Mouse (Mus musculus) adrenal gland, postnatal 10 days (tissue): Measurements from ENCODE around the gene Ror1. TPM values are rescaled to one million over a fixed set of nuclear protein-coding genes. Genes with fewer than 3 reads are reported as not detected.
A peak's percentile ranks its signal among the peaks of the same experiment; 100 is the strongest.

ENCODE experiments used
- DNase-seq: peaks from one replicate; pipeline ENCODE4 v3.0.0; 2021; ENCODE audit warnings: mixed read lengths
- long read RNA-seq, 2 experiments: library from polyadenylated mRNA; stranded (forward); transcript quantifications; one replicate each; pipeline ENCODE4 v2.0.0; 2021
- total RNA-seq, 2 experiments: library from RNA; stranded (reverse); gene quantifications; 2 replicates each; pipeline ENCODE4 v1.2.3; 2021

Gene Ror1
- 1 to 10 TPM; 5.5 to 6.2 TPM for total RNA-seq
- long read RNA-seq, experiment 1, partial matches to known transcripts, result 0 of 2 reads
- long read RNA-seq, experiment 1, other reads (novel, unspliced or antisense), result 2 of 2 reads
- long read RNA-seq, experiment 2, partial matches to known transcripts, result 2 of 2 reads
- long read RNA-seq, experiment 2, other reads (novel, unspliced or antisense), result 0 of 2 reads

DNA sequence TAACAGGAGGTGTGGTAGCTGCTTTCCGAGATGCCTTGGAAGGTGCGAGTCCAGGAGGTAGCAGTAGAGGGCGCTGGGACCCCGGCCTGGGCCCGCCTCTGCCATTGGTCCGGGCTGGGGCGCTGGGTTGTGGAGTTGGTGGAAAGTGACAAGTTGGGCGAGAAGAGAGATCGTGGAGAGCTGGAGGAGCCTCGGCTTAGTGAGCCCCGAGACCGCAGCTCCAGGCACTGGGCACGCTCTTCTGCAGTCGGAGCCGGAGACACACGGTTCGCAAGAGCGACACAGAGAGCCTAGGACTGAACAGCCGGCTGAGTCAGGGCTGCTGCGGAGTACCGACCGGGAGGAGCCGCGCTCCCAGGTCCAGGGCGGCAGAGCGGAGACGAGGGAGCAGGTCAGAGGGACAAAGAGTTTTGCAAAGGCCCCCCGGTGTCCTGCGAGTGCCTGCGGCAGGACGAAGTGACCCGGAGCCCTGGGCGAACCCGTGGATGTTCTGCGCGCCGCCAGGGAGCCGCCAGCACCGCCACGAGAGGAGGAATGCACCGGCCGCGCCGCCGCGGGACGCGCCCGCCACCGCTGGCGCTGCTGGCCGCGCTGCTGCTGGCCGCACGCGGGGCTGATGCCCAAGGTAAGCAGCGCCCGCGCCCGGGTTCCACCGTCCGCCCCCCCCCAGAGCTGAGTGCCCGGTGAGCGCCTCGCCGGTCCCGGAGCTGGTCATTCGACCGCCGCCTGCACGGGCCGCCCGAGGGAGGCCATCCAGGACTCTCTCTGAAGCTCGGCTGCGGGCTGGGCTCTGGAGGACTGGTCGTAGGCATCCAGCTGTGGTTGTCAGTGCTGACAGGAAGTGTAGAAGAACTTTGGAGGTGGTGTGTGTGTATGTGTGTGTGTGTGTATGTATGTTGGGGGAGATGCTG, at the start of gene Ror1:
Ror1 (plus strand) TSS at position 107 of the 911 bp plus-strand sequence.
- DNase-seq, result peak; percentile 95

DNA sequence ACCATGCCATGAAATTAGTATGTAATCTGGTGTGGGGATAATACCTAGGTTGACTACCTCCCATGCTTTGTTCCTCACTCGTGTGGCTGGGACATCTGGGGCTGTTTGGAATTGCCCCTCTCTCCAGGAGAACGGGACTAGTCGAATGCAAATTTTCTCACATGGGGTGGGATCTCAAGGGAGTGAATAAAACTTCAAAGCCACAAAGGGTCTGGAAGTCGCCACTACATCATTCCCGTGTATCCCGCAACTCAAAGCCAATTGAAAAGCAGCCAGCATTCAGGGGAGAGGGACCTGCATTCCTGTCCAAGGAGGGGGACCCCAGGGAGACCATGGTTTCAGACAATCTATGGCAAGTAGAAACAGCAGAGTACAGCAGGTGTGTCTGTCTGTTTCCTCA, 48.5 kb upstream of the Ror1 start:
- no peak for DNase-seq

DNA sequence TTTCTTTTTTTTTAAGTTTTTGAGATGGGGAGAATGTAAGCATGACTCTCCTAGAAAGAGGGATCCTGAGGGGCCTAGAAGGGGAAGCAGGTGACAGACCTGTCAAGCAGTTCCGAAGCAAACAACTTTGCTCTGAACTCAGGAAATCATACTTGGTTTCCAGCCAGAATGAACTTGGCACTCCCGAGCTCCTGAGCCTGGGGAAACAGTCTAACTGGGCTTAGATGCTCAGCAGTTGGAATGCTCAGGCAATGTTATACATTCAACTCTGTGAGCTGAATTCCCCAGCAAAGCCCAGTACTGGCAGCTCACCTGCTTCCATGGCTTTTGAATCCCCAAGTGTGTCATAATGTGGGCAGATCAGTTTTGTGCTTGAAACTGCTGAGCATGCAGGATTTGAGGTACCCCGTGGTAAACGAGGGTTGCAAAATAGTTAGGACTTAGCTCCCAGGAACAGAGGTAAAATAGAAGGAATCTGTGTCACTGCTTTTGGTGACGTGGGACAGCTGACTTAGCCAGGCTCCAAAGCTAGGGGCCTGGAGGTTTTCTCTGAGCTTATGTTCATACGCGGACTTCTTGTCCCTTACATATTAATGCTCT, 47.1 kb upstream of the Ror1 start:
- peak; percentile 32 for DNase-seq

DNA sequence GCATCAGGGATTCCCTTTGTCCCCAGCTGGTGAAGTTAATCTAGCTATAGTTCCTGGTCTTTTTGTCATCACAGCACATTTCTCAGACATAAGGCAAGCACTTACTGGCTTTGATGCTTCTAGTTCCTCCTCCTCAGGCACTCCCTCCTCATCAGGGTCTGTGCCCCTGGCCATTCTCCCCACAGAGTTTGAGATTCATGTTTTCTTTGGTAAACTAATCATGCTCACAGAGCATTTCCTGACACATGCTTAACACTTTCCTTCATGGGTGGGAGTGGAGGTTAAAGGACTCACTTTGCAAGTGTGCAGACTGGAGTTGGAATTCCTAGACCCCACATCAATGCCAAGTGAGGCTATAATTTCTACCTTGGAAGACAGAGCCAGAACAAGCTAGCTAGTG, 43.8 kb upstream of the Ror1 start:
- DNase-seq, result no peak

DNA sequence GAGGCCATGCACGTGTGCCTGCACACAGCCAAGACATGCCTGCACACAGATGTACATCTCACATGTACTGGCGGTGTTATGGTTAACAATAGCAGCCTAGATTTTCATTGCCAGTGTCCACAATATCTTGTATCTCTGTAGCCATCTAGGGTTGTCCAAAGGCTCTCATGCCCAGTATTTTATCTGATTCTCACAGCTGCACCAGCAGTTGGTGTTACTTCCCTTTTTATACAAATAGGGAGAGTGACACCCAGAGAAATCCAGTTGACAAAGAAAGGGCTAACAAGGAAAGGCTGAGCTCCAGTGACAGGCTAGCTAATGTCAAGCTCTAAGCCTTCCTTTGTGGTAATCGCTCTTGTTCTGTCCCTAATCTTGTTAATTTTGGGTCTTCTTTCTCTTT, 43.3 kb upstream of the Ror1 start:
- DNase-seq, result no peak

DNA sequence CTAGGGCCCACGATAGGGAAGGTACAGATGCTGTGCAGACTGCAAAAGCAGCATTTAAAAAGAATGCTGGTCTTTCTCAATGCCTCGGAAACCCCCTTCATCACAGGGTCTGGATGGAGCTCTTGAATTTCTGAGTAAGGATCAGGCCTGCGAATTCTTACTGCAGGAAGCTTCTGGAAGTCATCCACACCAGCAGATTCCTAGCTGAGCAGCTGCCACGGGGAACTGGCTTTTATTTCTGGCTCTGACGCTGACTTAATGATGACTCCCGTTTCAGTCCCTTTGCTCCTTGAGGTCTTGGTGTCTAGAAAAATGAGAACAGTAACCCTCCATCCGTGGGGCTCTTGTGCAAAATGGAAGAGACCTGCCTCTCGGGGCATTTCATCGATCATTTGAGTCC, 39.5 kb upstream of the Ror1 start:
- DNase-seq, result no peak

DNA sequence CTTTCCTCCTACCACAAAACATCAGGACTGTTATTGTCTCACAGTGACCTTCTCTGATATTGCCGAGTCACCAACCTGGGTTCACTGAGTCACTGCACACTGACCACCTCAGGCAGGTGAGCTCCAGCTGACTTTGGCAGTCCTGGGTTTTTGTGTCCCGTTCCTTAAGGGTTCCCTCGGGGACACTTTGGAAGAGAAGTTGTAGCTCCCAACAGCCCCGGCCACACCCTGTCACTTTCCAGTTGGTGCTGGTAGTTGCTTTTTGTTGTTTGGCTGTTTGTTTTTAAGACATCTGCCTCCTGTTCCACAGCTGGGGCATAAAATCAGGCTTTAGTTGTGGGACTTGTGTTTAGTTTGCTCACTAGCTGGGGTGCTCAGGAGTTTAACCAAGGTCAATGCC, 39.1 kb upstream of the Ror1 start:
- no peak for DNase-seq

DNA sequence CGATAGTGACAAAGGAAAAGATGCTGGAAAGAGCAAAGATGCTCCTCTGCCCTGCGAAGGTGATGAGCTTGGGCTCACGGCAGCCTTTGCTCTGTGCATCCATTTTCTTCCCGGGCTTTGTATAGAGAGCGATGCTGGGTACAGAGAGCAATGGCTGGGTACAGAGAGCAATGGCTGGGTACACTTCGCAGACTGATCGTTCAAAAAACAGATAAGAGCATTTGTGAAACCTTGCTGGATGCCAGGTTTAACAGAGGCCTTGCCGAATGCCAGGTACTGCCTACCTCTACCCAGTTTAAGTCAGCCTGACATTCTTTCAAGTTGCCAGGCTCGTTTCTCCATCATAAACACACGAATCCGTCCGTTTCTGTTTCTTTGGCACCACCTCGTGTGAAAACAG, 38.2 kb upstream of the Ror1 start:
- no peak for DNase-seq

DNA sequence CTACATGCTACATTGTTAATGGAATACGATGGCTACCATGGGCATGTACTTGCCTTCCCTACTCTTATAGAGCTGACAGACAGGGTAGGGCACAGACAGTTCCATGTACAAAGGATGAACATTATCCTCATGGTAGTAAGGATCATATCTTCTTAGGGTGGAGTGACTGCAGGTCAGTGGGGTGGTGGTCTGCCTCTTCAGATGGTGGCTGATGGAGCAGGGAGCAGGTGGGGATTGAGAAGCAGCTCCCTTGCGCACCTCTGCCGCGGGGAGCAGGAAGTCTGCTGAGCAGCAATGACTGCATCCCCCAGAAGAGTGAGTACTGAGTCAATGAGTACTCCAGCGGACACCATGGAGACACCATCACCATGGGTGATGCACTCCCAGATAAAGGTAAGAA, 37.0 kb upstream of the Ror1 start:
- no peak for DNase-seq

DNA sequence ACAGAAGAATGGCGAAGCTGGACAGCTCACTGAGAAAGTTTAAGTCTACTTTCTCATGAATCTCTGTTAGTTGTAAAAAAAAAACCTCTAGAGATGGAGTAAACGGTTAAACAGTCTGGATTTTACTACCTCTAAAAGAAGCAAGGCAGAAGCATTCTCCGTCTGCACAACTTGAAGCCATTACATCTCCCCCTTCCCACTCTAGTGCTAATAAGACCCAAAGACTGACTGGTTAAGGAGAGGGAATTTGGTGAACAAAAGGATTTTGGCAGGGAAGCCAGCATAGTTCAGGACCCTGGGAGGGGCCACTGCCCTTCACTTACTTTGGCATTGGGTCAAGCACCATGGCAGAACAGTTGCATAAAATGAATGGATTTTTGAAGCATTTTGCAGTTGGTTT, 35.8 kb upstream of the Ror1 start:
- no peak for DNase-seq

DNA sequence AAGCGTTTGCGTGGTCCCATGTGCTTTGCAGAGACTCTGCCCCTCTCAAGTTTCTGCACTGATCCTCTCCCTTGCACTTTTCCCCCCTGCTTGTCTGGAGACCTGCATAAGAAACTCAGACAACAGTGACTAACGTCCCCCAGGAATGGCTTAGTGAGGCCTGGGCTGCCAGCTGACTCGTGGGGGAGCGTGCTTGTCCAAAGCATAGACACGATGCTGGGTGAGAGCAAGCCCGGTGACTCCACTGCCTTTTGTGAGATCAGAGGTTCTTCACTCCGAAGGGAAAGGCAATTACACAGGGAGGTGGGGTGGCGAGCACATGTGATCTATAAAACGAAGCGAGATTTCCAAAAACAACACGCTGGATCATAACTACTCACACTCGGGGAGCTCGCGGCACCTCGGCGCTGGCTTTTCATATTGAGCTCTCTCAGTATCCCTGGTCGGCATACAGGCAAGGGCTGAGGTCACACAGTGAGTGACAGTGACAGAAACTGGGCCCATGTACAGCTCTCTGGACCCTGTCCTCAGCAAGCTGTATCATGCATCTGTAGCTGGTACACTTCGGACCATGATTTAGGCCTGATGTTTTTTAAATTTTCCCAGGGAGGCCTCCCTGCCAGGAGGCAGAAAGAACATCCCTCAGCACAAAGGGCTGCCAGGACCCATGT, 34.1 kb upstream of the Ror1 start:
- DNase-seq, result no peak

DNA sequence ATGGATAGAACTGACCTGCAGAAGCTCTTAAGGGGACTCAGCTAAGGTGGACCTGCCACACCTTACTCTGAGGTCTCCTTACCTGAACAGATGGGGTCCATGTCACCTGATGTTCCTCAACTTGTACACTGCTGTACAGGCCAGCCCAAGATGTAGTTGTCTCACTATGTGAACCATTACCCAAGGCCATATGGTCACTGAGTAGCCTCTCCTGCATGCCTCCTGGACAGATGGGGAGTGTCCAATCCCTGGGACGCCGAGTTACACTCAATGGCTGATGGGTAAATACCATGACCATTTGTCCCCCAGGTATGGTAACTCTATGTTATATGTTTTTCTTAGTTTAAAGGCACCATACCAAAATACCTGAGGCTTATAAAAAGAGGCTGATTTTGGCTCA, 29.9 kb upstream of the Ror1 start:
- no peak for DNase-seq

DNA sequence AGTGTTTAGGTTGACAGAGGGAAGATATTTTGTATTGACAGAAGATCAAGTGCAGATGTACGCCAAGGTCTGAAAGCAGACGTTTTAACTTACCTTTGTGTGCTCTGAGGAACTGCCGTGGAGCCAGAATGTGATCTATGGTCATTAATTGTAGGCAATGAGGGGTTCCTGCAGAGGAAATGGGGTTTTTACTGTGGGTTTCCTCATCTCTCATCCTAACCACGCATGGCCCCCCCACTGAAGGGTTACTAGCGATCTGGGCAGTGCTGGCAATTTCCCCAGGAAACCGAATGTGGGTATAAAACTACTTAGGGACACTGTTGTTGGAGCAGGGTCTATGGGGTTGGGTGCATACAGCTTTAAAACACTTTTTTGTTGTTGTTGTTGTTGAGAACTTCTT, 25.5 kb upstream of the Ror1 start:
- no peak for DNase-seq

DNA sequence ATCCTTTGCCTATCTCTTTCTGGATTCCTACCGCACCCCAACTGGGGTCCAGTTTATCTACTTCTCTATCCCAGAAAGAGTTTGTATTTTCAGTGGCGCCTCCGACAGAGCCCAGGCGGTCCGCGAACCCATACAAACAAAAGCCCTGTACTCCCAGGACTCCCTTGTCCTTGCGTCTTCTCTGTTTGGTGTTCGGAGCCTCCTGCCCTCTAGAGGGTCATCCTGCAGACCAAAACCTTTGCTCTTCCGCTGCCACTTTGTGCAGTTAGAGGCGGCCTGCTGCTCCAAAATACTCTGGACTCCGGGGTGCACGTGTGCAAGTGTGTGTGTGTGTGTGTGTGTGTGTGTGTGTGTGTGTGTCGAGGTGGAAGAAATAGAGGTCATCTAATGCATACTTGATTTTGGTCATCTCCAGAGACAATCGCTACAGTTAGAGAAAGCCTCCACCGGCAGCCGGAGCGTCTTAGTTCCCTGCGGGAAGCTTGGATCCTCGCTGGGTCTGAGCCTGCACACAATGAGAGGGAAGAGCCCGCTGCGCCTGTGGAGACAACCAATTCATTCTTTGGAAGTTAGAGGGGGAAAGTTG, 1.1 kb downstream of the Ror1 start:
- peak; percentile 40 for DNase-seq

DNA sequence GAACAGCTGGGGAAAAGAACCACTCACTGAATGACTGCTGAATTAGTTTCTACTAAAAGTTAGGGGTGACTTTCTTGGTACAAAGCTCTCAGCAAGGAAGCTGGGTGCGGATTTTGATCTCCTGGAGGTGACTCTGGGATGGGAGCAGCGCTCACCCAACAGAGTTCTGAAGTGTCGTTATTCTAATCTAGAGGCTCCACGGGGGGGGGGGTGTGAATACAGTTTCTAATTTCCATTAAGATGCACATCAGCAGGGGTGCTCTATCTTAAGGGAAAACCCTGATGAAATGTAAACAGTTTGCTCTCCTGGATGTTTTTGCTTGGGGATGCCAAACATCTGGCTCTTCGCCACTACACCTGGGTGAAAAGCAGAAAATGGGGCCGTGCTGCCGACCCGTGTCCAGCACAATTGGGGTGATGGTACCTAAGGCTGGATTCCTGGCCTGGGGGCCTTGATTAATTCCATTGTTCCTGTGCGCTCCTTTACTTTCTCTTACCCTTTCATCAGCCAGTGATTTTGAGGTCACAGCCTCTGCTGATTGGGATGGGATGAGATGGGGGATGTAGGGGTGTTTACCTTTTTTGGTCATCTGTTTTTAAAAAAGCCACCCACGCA, 1.9 kb downstream of the Ror1 start:
- no peak for DNase-seq

DNA sequence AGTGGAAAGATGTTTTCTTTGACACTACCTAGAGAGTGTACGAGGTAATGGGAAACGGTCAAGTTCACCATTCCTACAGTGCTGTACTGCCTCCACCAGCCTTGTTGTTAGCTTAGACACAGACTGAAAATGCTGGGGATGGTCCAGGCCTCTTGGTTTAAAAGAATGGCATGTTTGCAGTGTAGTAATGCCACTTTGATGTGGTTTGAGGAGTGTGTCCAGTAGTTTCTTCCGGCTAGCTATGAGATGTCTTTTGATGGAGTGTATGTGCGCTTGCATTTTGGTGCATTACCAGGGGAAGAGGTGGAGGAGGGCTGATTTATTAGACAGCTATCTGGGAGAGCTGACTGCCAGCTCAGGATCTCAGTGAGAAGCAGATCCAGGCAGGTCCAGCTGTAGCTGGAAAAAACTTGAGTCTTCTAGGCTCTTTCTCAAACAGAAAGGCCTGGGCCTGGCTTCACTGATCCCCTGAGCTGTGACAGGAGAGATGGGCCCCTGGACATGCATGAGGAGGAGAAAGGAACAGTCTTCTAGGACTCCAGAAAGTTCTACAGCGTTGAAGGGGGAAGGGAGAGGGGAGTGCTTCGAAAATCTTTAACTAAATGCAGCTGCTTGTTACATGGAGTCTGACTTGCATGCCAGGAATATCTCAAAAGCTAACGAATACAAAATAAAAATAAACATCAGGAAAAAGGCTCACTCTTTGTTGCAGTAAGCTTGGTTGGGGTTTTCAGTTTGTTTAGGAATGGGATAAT, 5.7 kb downstream of the Ror1 start:
- DNase-seq, result no peak

DNA sequence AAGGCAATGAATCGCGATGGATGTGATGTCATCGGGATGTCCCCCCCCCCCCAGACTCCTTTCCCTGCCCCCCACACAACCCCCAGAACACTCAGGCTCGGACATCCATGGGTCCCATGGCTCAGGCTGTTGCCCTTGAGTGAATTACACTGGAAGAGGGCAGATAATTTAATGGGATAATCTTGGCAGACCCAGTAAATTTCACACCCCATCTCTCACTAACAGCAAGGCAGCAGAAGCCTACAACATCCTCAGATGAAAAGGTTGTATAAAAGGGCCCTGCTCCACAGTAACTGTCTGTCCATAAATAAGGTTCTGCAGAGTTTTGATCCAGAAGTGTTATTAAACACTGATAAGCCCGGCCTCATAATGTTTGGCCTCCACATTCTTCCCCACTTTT, 6.3 kb downstream of the Ror1 start:
- no peak for DNase-seq

DNA sequence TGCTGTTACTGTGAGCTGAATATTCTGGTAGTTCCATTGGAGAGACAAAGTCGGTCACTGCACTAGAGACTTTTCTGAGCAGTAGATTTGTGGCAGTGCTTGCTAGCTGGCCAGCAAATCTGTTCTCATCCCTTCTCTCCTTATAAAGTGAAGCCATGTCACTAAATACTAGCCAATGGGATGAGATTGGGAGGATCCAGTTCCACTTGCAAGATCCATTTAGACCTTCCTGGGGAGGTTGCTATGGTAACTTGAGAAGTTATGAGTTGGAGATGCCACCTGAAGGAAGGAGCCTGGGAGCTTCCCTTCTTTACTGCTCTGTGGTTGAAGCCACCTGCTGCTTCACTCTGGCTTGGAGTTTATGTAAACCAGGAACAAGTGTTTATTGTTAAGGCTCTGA, 8.7 kb downstream of the Ror1 start:
- DNase-seq, result no peak

DNA sequence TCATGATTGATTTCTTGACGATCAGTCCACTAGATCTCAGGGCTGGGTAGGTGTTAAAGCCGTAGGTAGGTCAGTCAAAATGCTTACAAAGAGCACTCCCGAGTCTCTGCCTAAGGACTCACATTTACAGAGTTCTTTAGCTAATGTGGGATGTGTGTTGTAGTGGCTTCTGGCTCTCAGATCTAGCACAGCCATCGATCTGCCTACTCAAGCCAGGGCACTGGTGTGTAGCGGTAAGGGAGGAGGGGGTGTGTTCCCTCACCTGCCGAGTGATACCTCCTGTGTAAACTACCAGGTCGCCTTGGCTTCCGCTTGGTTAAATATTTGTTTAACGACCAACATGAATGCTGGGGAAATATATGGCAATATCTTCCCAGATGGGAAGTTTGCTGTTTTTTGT, 12.0 kb downstream of the Ror1 start:
- no peak for DNase-seq

DNA sequence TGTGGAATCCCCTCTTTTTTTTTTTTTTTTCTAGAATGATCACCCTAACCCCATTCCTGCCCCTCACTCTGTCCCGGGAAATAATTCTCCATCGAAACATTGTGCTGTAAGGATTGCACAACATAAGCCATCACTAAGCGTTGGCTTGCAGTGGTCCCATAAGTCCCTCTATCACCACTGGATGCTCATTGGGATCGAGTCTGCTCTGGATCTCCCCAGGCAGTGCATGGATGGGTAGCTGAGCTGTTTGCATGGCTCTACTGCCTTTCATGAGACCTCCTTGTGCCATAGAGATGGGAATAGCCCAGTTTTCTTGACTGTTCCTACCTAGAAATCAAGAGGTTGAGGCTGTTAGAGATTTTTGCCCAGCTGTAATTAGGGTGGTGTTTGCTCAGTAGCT, 13.0 kb downstream of the Ror1 start:
- DNase-seq, result no peak

DNA sequence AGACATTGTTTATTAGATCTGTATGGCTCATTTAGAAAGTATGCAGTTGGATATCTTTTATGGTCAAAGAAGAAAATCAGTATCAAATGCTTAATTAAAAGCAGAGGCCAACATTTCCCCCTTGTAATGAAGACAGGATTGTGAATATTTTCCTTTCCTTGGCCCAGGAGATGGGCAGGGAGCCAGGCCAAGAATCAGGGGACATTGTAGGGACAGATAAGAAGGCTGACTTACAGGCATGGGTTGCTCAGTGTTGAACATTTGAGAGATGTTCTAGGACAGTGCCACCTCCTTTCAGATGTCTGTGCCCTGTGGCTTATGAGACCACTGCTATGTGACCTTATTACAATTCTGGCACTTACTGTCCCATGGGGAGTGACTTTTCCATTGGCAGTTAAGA, 18.6 kb downstream of the Ror1 start:
- peak; percentile 25 for DNase-seq

DNA sequence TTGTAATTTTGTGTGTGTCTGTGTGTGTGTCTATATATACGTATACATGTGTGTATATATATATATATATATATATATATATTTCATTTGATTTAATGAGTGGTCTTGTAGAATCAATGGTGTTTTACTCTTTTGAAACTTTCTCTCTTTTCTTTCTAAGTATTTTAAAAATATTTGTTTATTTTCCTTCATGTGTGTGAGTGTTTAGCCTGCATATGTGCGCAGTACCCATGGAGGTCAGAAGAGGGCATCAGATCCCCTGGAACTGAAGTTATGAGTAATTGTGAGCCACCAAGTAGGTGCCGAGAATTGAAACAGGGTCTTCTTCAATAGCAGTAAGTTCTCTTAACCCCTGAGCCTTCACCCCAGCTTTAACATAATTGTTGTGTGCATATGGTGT, 20.8 kb downstream of the Ror1 start:
- no peak for DNase-seq
